ENCODE assay signal across 34 mouse cellular contexts in the genomic region with DNA sequence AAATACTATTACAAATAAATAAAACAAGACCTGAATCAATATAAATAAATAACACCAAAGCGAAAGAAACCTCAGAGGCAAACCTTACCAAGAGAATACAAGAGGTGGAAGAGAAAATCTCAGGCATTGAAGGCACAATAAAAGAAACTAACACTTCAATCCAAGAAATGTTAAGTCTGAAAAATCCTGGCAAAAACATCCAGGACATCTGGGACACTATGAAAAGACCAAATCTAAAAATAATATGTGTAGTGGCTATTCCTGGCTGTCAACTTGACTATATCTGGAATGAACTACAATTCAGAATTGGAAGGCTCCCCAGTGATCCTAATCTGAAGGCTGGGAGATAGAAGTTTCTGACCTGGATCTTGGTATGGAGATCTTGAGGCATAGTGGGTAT. TPM values are rescaled to one million over a fixed set of nuclear protein-coding genes. Genes with fewer than 3 reads are reported as not detected.
"Had no signal": no experiment of that assay in that cellular context is flagged by ENCODE, and none has a peak within 500 bp of the region (broad histone marks: within the 10 kb centered on the region; RNA-seq: fewer than 3 reads in every experiment).

No protein-coding gene starts in this region.

- H3K36me3 ChIP-seq: kidney, embryonic 15.5 days; limb, embryonic 10.5 days; limb, embryonic 13.5 days; liver, embryonic 12.5 days; liver, embryonic 15.5 days; lung, embryonic 15.5 days; neural tube, embryonic 12.5 days; neural tube, embryonic 15.5 days had no signal

- DNase-seq: kidney, adult 11 months; kidney, adult 8-10 months; kidney, postnatal 10 days; kidney, postnatal 36 days; layer of hippocampus, postnatal 36 days; liver; lung, adult 18-20 months; lung, postnatal 10 days; lung, postnatal 4 days; midbrain, embryonic 14.5 days; right cerebral cortex, adult 18-20 months; right cerebral cortex, postnatal 14 days; thymus, adult 2 months; thymus, postnatal 14 days; thymus, postnatal 4 days had no signal

- H3K4me3 ChIP-seq: kidney, embryonic 15.5 days; limb, embryonic 10.5 days; limb, embryonic 13.5 days; liver, embryonic 12.5 days; liver, embryonic 15.5 days; lung, embryonic 15.5 days; neural tube, embryonic 12.5 days; neural tube, embryonic 15.5 days had no signal

- H3K27ac ChIP-seq: kidney, embryonic 15.5 days; limb, embryonic 10.5 days; limb, embryonic 13.5 days; liver, embryonic 12.5 days; liver, embryonic 15.5 days; lung, embryonic 15.5 days; neural tube, embryonic 12.5 days; neural tube, embryonic 15.5 days had no signal

- H3K27me3 ChIP-seq: kidney, embryonic 15.5 days; limb, embryonic 13.5 days; liver, embryonic 12.5 days; liver, embryonic 15.5 days; lung, embryonic 15.5 days; neural tube, embryonic 12.5 days; neural tube, embryonic 15.5 days had no signal

- H3K4me2 ChIP-seq: kidney, embryonic 15.5 days; limb, embryonic 13.5 days; liver, embryonic 12.5 days; liver, embryonic 15.5 days; lung, embryonic 15.5 days; midbrain, embryonic 11.5 days; neural tube, embryonic 12.5 days; neural tube, embryonic 15.5 days had no signal

RNA-seq across cellular contexts. Expression of gene Gm5269, which starts 44.6 kb away (rescaled TPM):
- total RNA-seq: layer of hippocampus, adult 8-10 months; layer of hippocampus, postnatal 10 days; layer of hippocampus, postnatal 36 days; left cerebral cortex, adult 8-10 months; left cerebral cortex, postnatal 14 days; megakaryocyte progenitor cell, adult 5-6 weeks; megakaryocyte-erythroid progenitor cell, adult 5-6 weeks; midbrain, postnatal 0 days had no signal
- polyA plus RNA-seq: kidney, embryonic 15.5 days; limb, embryonic 10.5 days; limb, embryonic 13.5 days; liver, embryonic 12.5 days; liver, embryonic 15.5 days; lung, embryonic 15.5 days; midbrain, embryonic 11.5 days; midbrain, embryonic 14.5 days; midbrain, postnatal 0 days; neural tube, embryonic 12.5 days; neural tube, embryonic 15.5 days; small intestine, adult 2 months; spleen, adult 2 months; stomach, embryonic 16.5 days; thymus, adult 2 months had no signal
